Mouse (Mus musculus) stomach, postnatal 0 days (tissue): ENCODE measurements around the gene Plce1. TPM values are rescaled to one million over a fixed set of nuclear protein-coding genes. Genes with fewer than 3 reads are reported as not detected.

Source experiments
- ATAC-seq: fragments of 200-750 bp; cut with Nextera tagmentation; 2 replicates; pipeline ENCODE4 v1.8.0; 2017; ENCODE audit not compliant: low FRiP score, low TSS enrichment
- DNase-seq: peaks from one replicate; pipeline ENCODE4 v3.0.0-alpha.2; 2016; ENCODE audit warnings: low spot score
- H3K27ac ChIP-seq: fragments of 300-500 bp; sonication (generic); replicated peaks from 2 replicates; pipeline ENCODE4 v1.5.1; 2014; ENCODE audit warnings: mild to moderate bottlenecking, control low read depth
- H3K27me3 ChIP-seq: fragments of 300-500 bp; sonication (generic); 2 replicates; pipeline ENCODE4 v1.6.1; 2014; ENCODE audit warnings: low read length; ENCODE audit not compliant: control insufficient read depth, insufficient read depth
- H3K36me3 ChIP-seq: fragments of 300-500 bp; sonication (generic); 2 replicates; pipeline ENCODE4 v1.6.1; 2014; ENCODE audit warnings: low read length, mixed read lengths; ENCODE audit not compliant: control insufficient read depth, insufficient read depth
- H3K4me1 ChIP-seq: fragments of 300-500 bp; sonication (generic); replicated peaks from 2 replicates; pipeline ENCODE4 v1.6.1; 2014; ENCODE audit warnings: antibody characterized with exemption; ENCODE audit not compliant: control insufficient read depth, insufficient read depth
- H3K4me2 ChIP-seq: fragments of 300-500 bp; sonication (generic); replicated peaks from 2 replicates; pipeline ENCODE4 v1.6.1; 2014; ENCODE audit warnings: low read depth, mild to moderate bottlenecking, control low read depth, moderate library complexity
- H3K4me3 ChIP-seq: fragments of 300-500 bp; sonication (generic); 2 replicates; pipeline ENCODE4 v1.5.1; 2014; ENCODE audit warnings: low read depth, low read length, control low read depth
- H3K9ac ChIP-seq: fragments of 300-500 bp; sonication (generic); 2 replicates; pipeline ENCODE4 v1.6.1; 2014; ENCODE audit warnings: mild to moderate bottlenecking, low read length, control low read depth, mixed read lengths
- H3K9me3 ChIP-seq: fragments of 300-500 bp; sonication (generic); 2 replicates; pipeline ENCODE4 v1.6.1; 2016; ENCODE audit warnings: low read length; ENCODE audit not compliant: control insufficient read depth
- CTCF ChIP-seq: IDR thresholded peaks from 2 replicates; pipeline ENCODE4 v1.5.1; 2016; ENCODE audit warnings: antibody characterized with exemption, low read depth, mild to moderate bottlenecking, moderate library complexity
- EP300 ChIP-seq: optimal IDR thresholded peaks from 2 replicates; pipeline ENCODE3; 2016; ENCODE audit warnings: antibody characterized with exemption
- WGBS: fragments of 180-500 bp; shearing (Covaris S2); extraction: QIAGEN DNeasy Blood & Tissue Kit; methylation state at CpG from one replicate; pipeline ENCODE4 v1.1.7; 2014; 5-methylcytosine and 5-hydroxymethylcytosine counted together
- polyA plus RNA-seq: library from polyadenylated mRNA; unstranded; fragments of >200 nt; fragmentation: Nextera tagmentation; extraction: Ambion mirVana; gene quantifications from 2 replicates; pipeline ENCODE4 v1.2.1, GENCODE M21; 2015

Plce1 gene
- polyA plus RNA-seq, 1 experiment from 2014 or later = 6.2 TPM

GRCm38 (mm10) chr19:38758685-38759472, 278.0 kb downstream of the Plce1 start:
- no peak overlapping the region for H3K4me2 ChIP-seq
- no peak overlapping the region for H3K4me3 ChIP-seq
- no peak for DNase-seq
- ATAC-seq = no peak
- 52% methylated on average over 7 of the region's 7 CpGs for WGBS
- no peaks in the 10 kb centered on the region for H3K27me3 ChIP-seq
- TF ChIP-seq EP300 (no peak), CTCF (no peak)
- H3K9me3 ChIP-seq = no peaks in the 10 kb centered on the region
- no peaks in the 10 kb centered on the region for H3K36me3 ChIP-seq
- H3K4me1 ChIP-seq = no peaks in the 10 kb centered on the region
- H3K27ac ChIP-seq = no peak overlapping the region
- no peak overlapping the region for H3K9ac ChIP-seq

GRCm38 (mm10) chr19:38760441-38760840, 279.5 kb downstream of the Plce1 start:
- H3K9ac ChIP-seq = no peak overlapping the region
- no peak overlapping the region for H3K4me2 ChIP-seq
- 46% methylated on average over 3 of the region's 3 CpGs for WGBS
- H3K4me3 ChIP-seq = no peak overlapping the region
- H3K9me3 ChIP-seq = no peaks in the 10 kb centered on the region
- H3K27ac ChIP-seq = no peak overlapping the region
- DNase-seq (no peak), ATAC-seq (peak; percentile 24; the same call in 1 of the 2 replicates)
- no peaks in the 10 kb centered on the region for H3K4me1 ChIP-seq
- TF ChIP-seq CTCF = no peak
- TF ChIP-seq EP300 = no peak
- no peaks in the 10 kb centered on the region for H3K36me3 ChIP-seq
- no peaks in the 10 kb centered on the region for H3K27me3 ChIP-seq

- Histone ChIP-seq H3K4me2 (no peak overlapping the region), H3K4me1 (no peaks in the 10 kb centered on the region), H3K27ac (no peak overlapping the region), H3K9ac (no peak overlapping the region), H3K36me3 (no peaks in the 10 kb centered on the region; the same call in 1 of the 2 replicates), H3K4me3 (no peak overlapping the region), H3K27me3 (no peaks in the 10 kb centered on the region), H3K9me3 (no peaks in the 10 kb centered on the region)
- 64% methylated on average over 2 of the region's 2 CpGs for WGBS
- no peak for DNase-seq
- TF ChIP-seq CTCF = no peak
- no peak for TF ChIP-seq EP300
- no peak for ATAC-seq
Measured at GRCm38 (mm10) chr19:38766306-38766705, 285.4 kb downstream of the Plce1 start.

GRCm38 (mm10) chr19:38775548-38775947, 294.6 kb downstream of the Plce1 start:
- Histone ChIP-seq H3K9ac (no peak overlapping the region), H3K27me3 (no peaks in the 10 kb centered on the region), H3K4me3 (no peak overlapping the region), H3K4me2 (no peak overlapping the region), H3K27ac (no peak overlapping the region), H3K9me3 (no peaks in the 10 kb centered on the region), H3K36me3 (no peaks in the 10 kb centered on the region), H3K4me1 (no peaks in the 10 kb centered on the region)
- TF ChIP-seq CTCF = peak; percentile 81
- no peak for TF ChIP-seq EP300
- WGBS = 45% methylated on average over 4 of the region's 4 CpGs
- no peak for ATAC-seq
- DNase-seq = peak; percentile 51

- WGBS = 30% methylated on average over 2 of the region's 2 CpGs
- TF ChIP-seq CTCF (no peak), EP300 (no peak)
- 0 out of 2 replicates have a peak, but pooled peaks have one; percentile 38 for ATAC-seq
- Histone ChIP-seq H3K27ac (no peak overlapping the region), H3K4me1 (no peaks in the 10 kb centered on the region), H3K27me3 (no peaks in the 10 kb centered on the region), H3K4me3 (no peak overlapping the region), H3K4me2 (no peak overlapping the region), H3K36me3 (no peaks in the 10 kb centered on the region; the same call in 1 of the 2 replicates), H3K9ac (no peak overlapping the region), H3K9me3 (no peaks in the 10 kb centered on the region)
- DNase-seq = peak; percentile 19
Measured at GRCm38 (mm10) chr19:38778805-38779204, 297.9 kb downstream of the Plce1 start.

GRCm38 (mm10) chr19:38783542-38783941, 302.6 kb downstream of the Plce1 start:
- Histone ChIP-seq H3K36me3 (no peaks in the 10 kb centered on the region; the same call in 1 of the 2 replicates), H3K4me2 (no peak overlapping the region), H3K27me3 (no peaks in the 10 kb centered on the region), H3K9ac (no peak overlapping the region), H3K9me3 (no peaks in the 10 kb centered on the region), H3K4me3 (no peak overlapping the region), H3K27ac (no peak overlapping the region), H3K4me1 (no peaks in the 10 kb centered on the region)
- ATAC-seq = no peak
- DNase-seq = no peak
- 77% methylated on average over 9 of the region's 9 CpGs for WGBS
- TF ChIP-seq EP300 (no peak), CTCF (no peak)
